Mouse (Mus musculus): ENCODE results near the gene Svop. TPM values are rescaled to one million over a fixed set of nuclear protein-coding genes. Genes with fewer than 3 reads are reported as not detected.

Gene Svop
- polyA plus RNA-seq (2012; rRNA removed): 0.13 and 0.20 TPM in 2 replicates

DNA sequence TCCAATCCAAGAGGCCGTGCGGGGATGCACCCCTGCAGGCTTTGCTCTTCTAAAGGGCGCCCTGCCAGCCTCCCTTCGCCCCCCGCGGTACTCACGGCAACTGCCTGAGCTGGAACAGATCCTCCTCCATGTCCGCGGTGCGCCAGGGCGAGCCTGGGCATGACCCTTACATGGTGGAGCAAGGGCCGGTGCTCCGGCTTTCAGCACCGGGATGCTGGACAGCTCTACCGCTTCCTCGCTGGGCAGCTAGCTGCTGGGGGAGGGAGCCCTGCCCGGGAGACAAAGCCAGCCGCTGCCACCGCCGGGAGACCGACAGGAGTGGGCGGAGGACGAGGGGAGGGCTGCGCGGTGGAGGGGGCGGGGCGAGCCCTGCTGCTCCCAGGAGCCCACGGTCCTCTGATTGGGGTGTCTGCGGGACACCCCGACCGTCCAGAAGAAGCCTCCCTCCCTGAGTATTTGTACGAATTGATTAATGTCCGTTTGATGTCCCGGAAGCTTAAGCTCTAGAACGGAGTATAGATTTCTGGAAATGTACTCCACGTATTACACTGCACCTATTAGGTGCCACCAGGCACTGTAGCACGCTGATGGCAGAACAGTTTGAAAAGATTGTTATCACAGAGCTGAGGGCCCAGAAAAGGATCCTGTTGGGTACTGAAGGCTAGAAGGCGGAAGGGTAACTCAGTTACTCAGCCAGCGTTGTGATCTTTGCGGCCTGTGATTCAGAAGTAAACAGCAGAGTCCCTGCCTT is at the start of gene Svop:
TSS of gene Svop (minus strand) at position 514 of the 751 bp plus-strand sequence.

DNA sequence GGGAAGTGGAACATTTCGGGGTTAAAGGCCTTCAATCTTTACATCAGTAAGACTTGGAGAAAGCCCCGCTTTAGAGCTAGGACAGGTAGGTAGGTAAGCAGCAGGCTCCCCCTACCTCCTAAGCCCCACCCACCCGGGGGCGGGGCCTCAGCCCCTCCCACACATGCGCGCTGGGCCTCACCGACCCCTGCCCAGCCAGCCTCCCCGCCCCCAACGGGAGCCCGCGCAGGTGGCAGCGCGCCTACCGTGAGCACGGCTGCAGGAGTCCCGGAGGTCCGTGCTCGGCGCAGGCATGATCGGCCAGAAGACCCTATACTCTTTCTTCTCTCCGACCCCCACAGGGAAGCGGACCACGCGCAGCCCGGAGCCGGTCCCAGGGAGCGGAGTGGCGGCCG is 38.8 kb upstream of the Svop start, which contains the start of gene Ung:
TSS of gene Ung (plus strand) at position 176 of the 395 bp plus-strand sequence.

DNA sequence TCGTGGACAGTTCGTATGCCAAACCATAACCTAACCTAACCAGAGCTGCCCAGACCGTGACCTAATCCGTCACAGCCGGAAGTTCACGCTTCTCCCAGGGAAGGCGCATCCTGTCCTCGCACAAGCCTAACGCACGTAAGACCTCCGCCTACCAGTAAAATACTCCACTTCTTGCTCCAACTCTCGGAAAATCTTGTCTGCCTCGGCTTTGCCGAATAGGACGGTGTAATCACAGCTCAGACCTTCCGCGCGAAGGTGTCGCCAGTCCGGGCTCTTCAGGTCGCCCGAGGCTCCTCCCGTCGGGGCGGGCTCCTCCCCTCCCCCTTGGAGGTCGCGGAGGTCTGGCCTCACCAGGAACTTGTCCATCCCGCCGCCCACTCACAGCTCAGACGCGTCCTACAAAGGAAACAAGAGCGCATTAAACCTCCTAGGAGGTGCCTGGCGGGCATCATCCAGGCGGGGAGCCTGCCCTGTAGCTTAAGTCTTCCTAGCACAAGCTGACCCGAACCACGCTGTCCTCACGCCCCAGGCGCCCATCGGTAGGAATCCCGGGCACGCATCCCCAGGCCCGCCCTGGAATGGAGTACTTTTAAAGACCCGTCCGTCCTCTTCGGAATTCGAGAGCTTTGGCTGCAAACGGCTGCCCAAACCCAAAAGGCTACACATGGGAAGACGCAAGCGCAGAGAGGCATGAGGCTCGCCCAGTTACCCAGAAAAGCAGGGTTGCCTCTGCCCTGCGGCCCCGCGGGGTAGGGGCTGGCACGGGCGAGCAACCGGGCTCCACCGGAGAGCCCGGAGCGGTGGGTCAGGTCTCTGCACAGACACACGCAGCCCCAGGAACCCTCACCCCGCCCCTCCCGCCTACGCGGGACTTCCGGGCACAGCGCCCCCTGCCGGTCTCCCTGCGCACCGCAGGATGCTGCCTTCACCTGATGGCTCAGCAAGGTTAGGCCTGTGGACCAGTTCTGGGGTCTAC is 36.3 kb upstream of the Svop start, which contains the start of gene Alkbh2:
TSS of gene Alkbh2 (minus strand) at position 845 of the 976 bp plus-strand sequence.

GRCm38 (mm10) chr5:114065161-114065560 is 26.2 kb downstream of the Svop start, which contains the start of gene Usp30:
Usp30 (plus strand) TSS chr5:114065461.

GRCm38 (mm10) chr5:114003542-114003941 is 87.8 kb downstream of the Svop start, which contains the start of gene Dao:
Dao (plus strand) TSS chr5:114003703.

GRCm38 (mm10) chr5:113993487-113994465 is 97.6 kb downstream of the Svop start, which contains the start of gene Ssh1:
Ssh1 (minus strand) TSS chr5:113993894.

Other genes starting within 250 kb of the Svop start
- 76.6 and 79.5 TPM in 2 replicates for gene Coro1c, start 182.8 kb downstream of the Svop start, polyA plus RNA-seq (2012; rRNA removed)
- gene Ssh1, start 97.7 kb downstream of the Svop start, polyA plus RNA-seq (2012; rRNA removed): 16.7 and 18.8 TPM in 2 replicates
- gene Dao, start 87.9 kb downstream of the Svop start, polyA plus RNA-seq (2012; rRNA removed): 0.90 and 1.00 TPM in 2 replicates
- 27.5 and 40.6 TPM in 2 replicates for gene Usp30, start 26.1 kb downstream of the Svop start, polyA plus RNA-seq (2012; rRNA removed)
- gene Alkbh2, start 36.6 kb upstream of the Svop start, polyA plus RNA-seq (2012; rRNA removed): 15.4 and 19.7 TPM in 2 replicates
- 19.1 and 26.7 TPM in 2 replicates for gene Ung, start 38.8 kb upstream of the Svop start, polyA plus RNA-seq (2012; rRNA removed)
- 30.3 and 32.6 TPM in 2 replicates for gene Acacb, start 55.0 kb upstream of the Svop start, polyA plus RNA-seq (2012; rRNA removed)
- 0.92 and 2.1 TPM in 2 replicates for gene Foxn4, start 182.2 kb upstream of the Svop start, polyA plus RNA-seq (2012; rRNA removed)
- gene Myo1h, start 197.6 kb upstream of the Svop start, polyA plus RNA-seq (2012; rRNA removed): 1.1 and 2.1 TPM in 2 replicates